Mouse (Mus musculus) CH12.LX (cell line): ENCODE measurements around the gene Tymp. TPM values are rescaled to one million over a fixed set of nuclear protein-coding genes. Genes with fewer than 3 reads are reported as not detected.

ENCODE experiments used
- DNase-seq: peaks from one replicate; pipeline ENCODE4 v3.0.0-alpha.2; 2013; ENCODE audit errors: extremely low read depth
- H3K27ac ChIP-seq: 2 replicates; pipeline ENCODE4 v1.5.1; 2012; ENCODE audit warnings: low read depth, mild to moderate bottlenecking, control low read depth, moderate library complexity; ENCODE audit not compliant: insufficient read depth
- H3K27me3 ChIP-seq: replicated peaks from 2 replicates; pipeline ENCODE3; 2012; ENCODE audit warnings: inconsistent platforms
- H3K36me3 ChIP-seq, 2 experiments: replicated peaks in 1 of 2; 2 replicates each; pipeline versions ENCODE3 to v1.6.1; 2012; ENCODE audit warnings: inconsistent platforms in 1 of 2, low read length in 1 of 2, mild to moderate bottlenecking in 1 of 2, mixed read lengths in 1 of 2, moderate library complexity in 1 of 2; ENCODE audit not compliant: control insufficient read depth in 1 of 2, insufficient read depth in 1 of 2
- H3K4me1 ChIP-seq, 2 experiments: 2 replicates each; pipeline ENCODE4 v1.6.1; 2012; ENCODE audit warnings: inconsistent platforms in 1 of 2, moderate library complexity in 1 of 2; ENCODE audit not compliant: insufficient read depth in 2 of 2, control insufficient read depth in 1 of 2
- H3K4me2 ChIP-seq: 2 replicates; pipeline ENCODE4 v1.6.1; 2012; ENCODE audit warnings: low read depth, mild to moderate bottlenecking, control low read depth; ENCODE audit not compliant: poor library complexity, insufficient read depth, severe bottlenecking
- H3K4me3 ChIP-seq, 3 experiments: fragments of 150-350 bp in 1 of 3; sonication (generic) in 1 of 3; replicated peaks in 1 of 3; 2 replicates each; pipeline versions ENCODE3 to v1.5.1; 2011 to 2012; ENCODE audit warnings: low read depth in 2 of 3, low read length in 2 of 3, mild to moderate bottlenecking in 2 of 3, moderate library complexity in 2 of 3, control low read depth in 1 of 3, improper control_type of control experiment in 1 of 3, inconsistent platforms in 1 of 3, mixed read lengths in 1 of 3; ENCODE audit not compliant: poor library complexity in 1 of 3
- H3K79me2 ChIP-seq: replicated peaks from 2 replicates; pipeline ENCODE4 v1.6.1; 2012; ENCODE audit warnings: mild to moderate bottlenecking, moderate library complexity; ENCODE audit not compliant: control insufficient read depth, poor library complexity, insufficient read depth, severe bottlenecking; ENCODE audit errors: extremely low read depth
- H3K9ac ChIP-seq: 2 replicates; pipeline ENCODE4 v1.6.1; 2012; ENCODE audit warnings: low read depth, mild to moderate bottlenecking, control low read depth, moderate library complexity; ENCODE audit not compliant: insufficient read depth
- H3K9me3 ChIP-seq: replicated peaks from 2 replicates; pipeline ENCODE3; 2012; ENCODE audit warnings: low read length, inconsistent platforms, mixed read lengths
- BHLHE40 ChIP-seq: IDR thresholded peaks from 2 replicates; pipeline ENCODE4 v1.6.1; 2011; ENCODE audit warnings: mild to moderate bottlenecking, low read depth, low read length, improper control_type of control experiment
- CHD1 ChIP-seq: IDR thresholded peaks from 2 replicates; pipeline ENCODE4 v1.6.1; 2012; ENCODE audit warnings: low read depth, low read length, improper control_type of control experiment, inconsistent platforms
- CTCF ChIP-seq, 2 experiments: IDR thresholded peaks in 1 of 2; conservative IDR thresholded peaks in 1 of 2; 2 replicates each; pipeline ENCODE4 v1.5.1; 2011 to 2012; ENCODE audit warnings: low read depth in 2 of 2, low read length in 2 of 2, improper control_type of control experiment in 1 of 2, inconsistent platforms in 1 of 2, mild to moderate bottlenecking in 1 of 2, moderate library complexity in 1 of 2
- HCFC1 ChIP-seq: IDR thresholded peaks from 2 replicates; pipeline ENCODE4 v1.6.1; 2012; ENCODE audit warnings: low read depth, mild to moderate bottlenecking, inconsistent platforms, low read length, improper control_type of control experiment
- JUN ChIP-seq: IDR thresholded peaks from 2 replicates; pipeline ENCODE4 v1.6.1; 2011; ENCODE audit warnings: low read depth, mild to moderate bottlenecking, low read length, improper control_type of control experiment, moderate library complexity; ENCODE audit not compliant: insufficient read depth
- KAT2A ChIP-seq: IDR thresholded peaks from 2 replicates; pipeline ENCODE4 v1.6.1; 2012; ENCODE audit warnings: low read length, improper control_type of control experiment, inconsistent platforms; ENCODE audit not compliant: insufficient replicate concordance
- MYC ChIP-seq: IDR thresholded peaks from 2 replicates; pipeline ENCODE4 v1.6.1; 2011; ENCODE audit warnings: low read depth, mild to moderate bottlenecking, improper control_type of control experiment, low read length
- NRF1 ChIP-seq: IDR thresholded peaks from 2 replicates; pipeline ENCODE4 v1.6.1; 2014; ENCODE audit warnings: low read depth, mild to moderate bottlenecking, inconsistent platforms, low read length, improper control_type of control experiment, moderate library complexity
- POLR2A ChIP-seq: IDR thresholded peaks from 2 replicates; pipeline ENCODE4 v1.6.1; 2011; ENCODE audit warnings: low read depth, mild to moderate bottlenecking, improper control_type of control experiment, low read length
- RAD21 ChIP-seq: IDR thresholded peaks from 2 replicates; pipeline ENCODE4 v1.6.1; 2011; ENCODE audit warnings: low read depth, mild to moderate bottlenecking, low read length, improper control_type of control experiment, moderate library complexity
- SIN3A ChIP-seq: IDR thresholded peaks from 2 replicates; pipeline ENCODE4 v1.6.1; 2012; ENCODE audit warnings: low read length, improper control_type of control experiment, inconsistent platforms
- TCF12 ChIP-seq: IDR thresholded peaks from 2 replicates; pipeline ENCODE4 v1.6.1; 2014; ENCODE audit warnings: low read depth, mild to moderate bottlenecking, inconsistent platforms, low read length, improper control_type of control experiment
- UBTF ChIP-seq: IDR thresholded peaks from 2 replicates; pipeline ENCODE4 v1.6.1; 2012; ENCODE audit warnings: low read depth, mild to moderate bottlenecking, inconsistent platforms, low read length, improper control_type of control experiment, moderate library complexity
- ZKSCAN1 ChIP-seq: IDR thresholded peaks from 2 replicates; pipeline ENCODE4 v1.6.1; 2012; ENCODE audit warnings: low read depth, inconsistent platforms, low read length, improper control_type of control experiment, borderline replicate concordance
- ZNF384 ChIP-seq: IDR thresholded peaks from 2 replicates; pipeline ENCODE4 v1.6.1; 2012; ENCODE audit warnings: low read depth, low read length, improper control_type of control experiment, inconsistent platforms
- dilution Hi-C: fragments of 300-500 bp; cut with MboI; formaldehyde crosslinking; loops from 2 replicates; pipeline ENCODE4 v1.14.3; 2020; ENCODE audit warnings: low sequenced_read_pairs; ENCODE audit not compliant: extremely low pct_unique_long_range_greater_than_20kb, extremely low pct_ligation_motif_present
- in situ Hi-C: fragments of 300-500 bp; cut with MboI; formaldehyde crosslinking; loops from 3 replicates; pipeline ENCODE4 v1.14.3; 2019; ENCODE audit warnings: low sequenced_read_pairs, low pct_ligation_motif_present, low pct_unique_long_range_greater_than_20kb, mixed read lengths
- polyA plus RNA-seq: library from polyadenylated mRNA; unstranded; fragments of >175 nt; gene quantifications from 2 replicates; pipeline ENCODE4 v1.2.1, GENCODE M21; 2012; ENCODE audit warnings: low read depth; ENCODE audit not compliant: insufficient read length
- total RNA-seq, 2 experiments: library from RNA; depleted of rRNA; stranded (reverse); fragments of 300-350 nt in 1 of 2; fragments of >200 nt in 1 of 2; gene quantifications; 2 replicates each; pipeline ENCODE4 v1.2.3; 2012 to 2014

Gene Tymp
- total and polyA plus RNA-seq, 3 experiments = 1.4 to 2.4 (median 1.5) TPM

GRCm38 (mm10) chr15:89334774-89335537, 41.9 kb downstream of the Tymp start:
- TF ChIP-seq RAD21 = no peak
- TF ChIP-seq UBTF = no peak
- TF ChIP-seq SIN3A = no peak
- TF ChIP-seq KAT2A = no peak
- TF ChIP-seq TCF12 = no peak
- TF ChIP-seq NRF1 = no peak
- TF ChIP-seq JUN = no peak
- no peak for TF ChIP-seq CHD1
- no peak for TF ChIP-seq BHLHE40
- no peak for TF ChIP-seq MYC
- no peak for TF ChIP-seq ZNF384
- no peak for TF ChIP-seq HCFC1
- no peak for TF ChIP-seq POLR2A
- TF ChIP-seq CTCF (conservative IDR thresholded peaks at IDR 0.05 in 1 of 2, IDR thresholded peaks at IDR 0.05 in 1 of 2; ENCODE audit: low read depth in 2 of 2, low read length in 2 of 2) = no peak
- Histone ChIP-seq H3K9ac (no peak overlapping the region), H3K4me3 (no peak overlapping the region), H3K4me2 (no peak overlapping the region), H3K36me3 (no peaks in the 10 kb centered on the region), H3K27me3 (peaks cover 1% of the 10 kb centered on the region), H3K27ac (no peak overlapping the region), H3K4me1 (peaks cover 6 to 15% of the 10 kb centered on the region in 2 experiments), H3K79me2 (no peaks in the 10 kb centered on the region), H3K9me3 (no peaks in the 10 kb centered on the region)
- dilution Hi-C loops = no loop called here
- in situ Hi-C loops = no loop called here
- no peak for DNase-seq

GRCm38 (mm10) chr15:89334271-89334670, 42.6 kb downstream of the Tymp start, which contains the start of gene Miox:
Gene Miox, plus strand, starts transcription at chr15:89334398.
- no peak within 1 kb of the TSS for H3K9ac ChIP-seq
- no peaks in the 10 kb centered on the region for H3K79me2 ChIP-seq
- H3K4me3 ChIP-seq = no peak within 1 kb of the TSS
- no peaks in the 10 kb centered on the region for H3K36me3 ChIP-seq
- peaks cover 3 to 9% of the 10 kb centered on the region in 2 experiments; a peak in 2 of 4 replicates for H3K4me1 ChIP-seq
- peaks cover 1% of the 10 kb centered on the region for H3K27me3 ChIP-seq
- no peak within 1 kb of the TSS for H3K27ac ChIP-seq
- H3K9me3 ChIP-seq = no peaks in the 10 kb centered on the region
- H3K4me2 ChIP-seq = no peak within 1 kb of the TSS
- dilution Hi-C loops (no loop called here), in situ Hi-C loops (no loop called here)
- no peak for DNase-seq
- no peak for TF ChIP-seq ZKSCAN1
